In the genomic region with DNA sequence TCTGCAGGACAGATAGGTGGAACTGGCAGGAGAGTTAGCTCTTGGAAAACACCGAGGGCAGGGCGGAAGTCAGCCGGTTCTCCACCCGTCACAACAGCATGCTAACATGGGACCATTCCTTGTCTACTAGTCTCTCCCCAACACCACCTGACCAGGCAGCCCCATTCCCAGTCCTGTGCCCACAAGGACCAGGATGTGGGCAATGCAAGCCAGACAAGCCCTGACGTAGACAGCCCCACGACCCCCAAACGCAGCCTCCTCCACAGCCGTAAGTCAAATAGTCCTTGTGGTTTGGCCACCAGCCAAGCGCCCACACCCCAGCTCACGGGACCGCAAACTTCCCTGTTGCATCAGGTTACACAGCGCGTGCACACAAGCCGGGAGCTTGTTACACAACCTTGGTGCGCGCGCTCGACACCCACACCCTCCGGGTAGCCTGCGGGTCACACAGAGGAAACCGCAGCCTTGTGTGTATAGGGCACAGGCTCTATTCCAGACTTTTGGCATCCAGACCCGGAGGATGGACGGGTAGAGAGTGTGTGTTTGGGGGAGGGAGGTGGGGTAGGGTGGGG, we compare ENCODE assay signal across 8 mouse cellular contexts. TPM values are rescaled to one million over a fixed set of nuclear protein-coding genes. Genes with fewer than 3 reads are reported as not detected.
DNase-seq lines count a peak whose midpoint lies in the region; ATAC-seq and TF ChIP-seq lines count a peak whose summit lies in the region.

No protein-coding gene starts in this region.

- H3K4me2 ChIP-seq in embryonic facial prominence, embryonic 13.5 days = peak overlapping the region; percentile 58
- H3K4me2 ChIP-seq in stomach, postnatal 0 days (replicated peaks; ENCODE audit: low read depth) = peak overlapping the region; percentile 47

- H3K4me1 ChIP-seq in embryonic facial prominence, embryonic 13.5 days = peaks cover 37% of the 10 kb centered on the region
- H3K4me1 ChIP-seq in stomach, postnatal 0 days (replicated peaks; ENCODE audit: control insufficient read depth, insufficient read depth) = 0 out of 2 replicates have a peak, but pooled peaks cover 2% of the 10 kb centered on the region

- DNase-seq in embryo, embryonic 10 days (ENCODE audit: low spot score) = peak; percentile 27
- DNase-seq in embryo, embryonic 10.5 days (ENCODE audit: low spot score) = no peak
- DNase-seq in adrenal gland, adult 18-20 months (ENCODE audit: low spot score in 2 of 2) = peak; percentile 63 to 71
- DNase-seq in heart, postnatal 4 days = peak; percentile 71
- DNase-seq in layer of hippocampus, adult 2 months (ENCODE audit: low spot score in 2 of 2) = peak in 1 of 2 experiments; percentile 37
- peak; percentile 95 for DNase-seq in lung, postnatal 36 days
- peak; percentile 96 for DNase-seq in stomach, postnatal 0 days (ENCODE audit: low spot score)

- H3K9me3 ChIP-seq in embryonic facial prominence, embryonic 13.5 days = no peaks in the 10 kb centered on the region
- H3K9me3 ChIP-seq in stomach, postnatal 0 days (ENCODE audit: control insufficient read depth, low read length) = no peaks in the 10 kb centered on the region

- TF ChIP-seq CTCF in layer of hippocampus, adult 2 months (conservative IDR thresholded peaks at IDR 0.05) = no peak
- no peak for TF ChIP-seq CTCF in stomach, postnatal 0 days (IDR thresholded peaks at IDR 0.05; ENCODE audit: low read depth)

- 13% methylated on average over 23 of the region's 23 CpGs for WGBS in embryonic facial prominence, embryonic 13.5 days
- 13% methylated on average over 23 of the region's 23 CpGs for WGBS in stomach, postnatal 0 days

- peak overlapping the region; percentile 78 for H3K27ac ChIP-seq in embryonic facial prominence, embryonic 13.5 days
- no peak overlapping the region; the same call in 1 of the 2 replicates for H3K27ac ChIP-seq in layer of hippocampus, adult 2 months
- H3K27ac ChIP-seq in stomach, postnatal 0 days (replicated peaks) = peak overlapping the region; percentile 76

- no peak for TF ChIP-seq EP300 in stomach, postnatal 0 days (optimal IDR thresholded peaks at IDR 0.05)

- H3K36me3 ChIP-seq in embryonic facial prominence, embryonic 13.5 days = no peaks in the 10 kb centered on the region
- H3K36me3 ChIP-seq in stomach, postnatal 0 days (ENCODE audit: control insufficient read depth, insufficient read depth, low read length) = no peaks in the 10 kb centered on the region

- peak overlapping the region; percentile 32; the same call in 1 of the 2 replicates for H3K9ac ChIP-seq in embryonic facial prominence, embryonic 13.5 days
- H3K9ac ChIP-seq in stomach, postnatal 0 days (ENCODE audit: low read length) = no peak overlapping the region

- H3K4me3 ChIP-seq in embryonic facial prominence, embryonic 13.5 days = peak overlapping the region; percentile 25
- H3K4me3 ChIP-seq in layer of hippocampus, adult 2 months = peak overlapping the region; percentile 27; the same call in 1 of the 2 replicates
- H3K4me3 ChIP-seq in stomach, postnatal 0 days (ENCODE audit: low read depth, low read length) = peak overlapping the region; percentile 19

- no peaks in the 10 kb centered on the region for H3K27me3 ChIP-seq in embryonic facial prominence, embryonic 13.5 days
- H3K27me3 ChIP-seq in stomach, postnatal 0 days (ENCODE audit: control insufficient read depth, insufficient read depth, low read length) = no peaks in the 10 kb centered on the region

- ATAC-seq in embryonic facial prominence, embryonic 13.5 days (ENCODE audit: insufficient number of reproducible peaks, insufficient read depth, low FRiP score, low TSS enrichment, low read depth) = peak; percentile 90
- ATAC-seq in stomach, postnatal 0 days (ENCODE audit: low FRiP score, low TSS enrichment) = peak; percentile 89

RNA-seq across cellular contexts. Expression of gene Mrps18a, which starts 37.0 kb away (rescaled TPM):
- total RNA-seq in adrenal gland, adult 18-20 months (2021) = 100 to 1,000 TPM in 1 of 2 experiments, 10 to 100 TPM in 1; 99.5 to 100 TPM
- 126 and 152 TPM in 2 replicates for polyA plus RNA-seq in embryonic facial prominence, embryonic 13.5 days (2015; fragmentation: Nextera tagmentation; extraction: Ambion mirVana)
- total RNA-seq in heart, postnatal 4 days (2021) = 100 to 1,000 TPM; 106 to 110 TPM
- total RNA-seq in layer of hippocampus, adult 2 months (2021) = 10 to 100 TPM; 81.1 to 82.5 TPM
- 94.9 and 99.0 TPM in 2 replicates for polyA plus RNA-seq in stomach, postnatal 0 days (2015; fragmentation: Nextera tagmentation; extraction: Ambion mirVana)

RNA-seq across cellular contexts. Expression of gene Vegfa, which starts 41.6 kb away (rescaled TPM):
- total RNA-seq in adrenal gland, adult 18-20 months (2021) = 100 to 1,000 TPM; 416 to 698 TPM
- polyA plus RNA-seq in embryonic facial prominence, embryonic 13.5 days (2015; fragmentation: Nextera tagmentation; extraction: Ambion mirVana) = 5.5 and 7.0 TPM in 2 replicates
- 100 to 1,000 TPM; 192 to 209 TPM for total RNA-seq in heart, postnatal 4 days (2021)
- 10 to 100 TPM; 76.3 to 77.9 TPM for total RNA-seq in layer of hippocampus, adult 2 months (2021)
- 2.4 and 3.1 TPM in 2 replicates for polyA plus RNA-seq in stomach, postnatal 0 days (2015; fragmentation: Nextera tagmentation; extraction: Ambion mirVana)
